Mouse (Mus musculus) large intestine, adult 2 months (tissue): ENCODE results near the gene Mtus2. TPM values are rescaled to one million over a fixed set of nuclear protein-coding genes. Genes with fewer than 3 reads are reported as not detected.

Source experiments
- DNase-seq: peaks from one replicate; pipeline ENCODE4 v3.0.0-alpha.2; 2012; ENCODE audit warnings: low read depth, low spot score
- WGBS: fragments of 180-500 bp; shearing (Covaris S2); methylation state at CpG from one replicate; pipeline ENCODE4 v1.1.7; 2018; 5-methylcytosine and 5-hydroxymethylcytosine counted together
- polyA plus RNA-seq: library from polyadenylated mRNA; depleted of rRNA; stranded (reverse); fragments of >200 nt; gene quantifications from 2 replicates; pipeline ENCODE4 v1.2.3, GENCODE M21; 2012; rRNA removed

The Mtus2 gene
- polyA plus RNA-seq, 1 experiment, result 2.2 TPM

- 93% methylated on average over 11 of the region's 11 CpGs for WGBS
- no peak for DNase-seq
Measured at GRCm38 (mm10) chr5:148359131-148359530, 402.0 kb downstream of the Mtus2 start.

GRCm38 (mm10) chr5:148360922-148361758 lies 404.0 kb downstream of the Mtus2 start:
- WGBS, result 27% methylated on average over 16 of the region's 16 CpGs
- peak; percentile 42 for DNase-seq

GRCm38 (mm10) chr5:148361759-148362010 lies 404.6 kb downstream of the Mtus2 start:
- DNase-seq, result no peak
- 25% methylated on average over 3 of the region's 3 CpGs for WGBS

- 92% methylated on average over 7 of the region's 7 CpGs for WGBS
- no peak for DNase-seq
Measured at GRCm38 (mm10) chr5:148362296-148362695, 405.2 kb downstream of the Mtus2 start.

GRCm38 (mm10) chr5:148363441-148364113 lies 406.5 kb downstream of the Mtus2 start:
- 84% methylated on average over 22 of the region's 22 CpGs for WGBS

More at GRCm38 (mm10) chr5:148363441-148364113, 406.5 kb downstream of the Mtus2 start:
- DNase-seq, result no peak

Other genes starting within 250 kb of the Mtus2 start
- 1.8 and 3.2 TPM in 2 replicates for gene Flt1, start 231.3 kb upstream of the Mtus2 start, polyA plus RNA-seq
- gene Pomp, start 96.9 kb upstream of the Mtus2 start, polyA plus RNA-seq, result 108 and 132 TPM in 2 replicates
- 134 and 136 TPM in 2 replicates for gene Slc46a3, start 62.5 kb upstream of the Mtus2 start, polyA plus RNA-seq